Mouse (Mus musculus): ENCODE data around the gene Zfp784. TPM values are rescaled to one million over a fixed set of nuclear protein-coding genes. Genes with fewer than 3 reads are reported as not detected.

Zfp784 gene
- polyA plus RNA-seq, 1 experiment = 7.7 TPM

DNA sequence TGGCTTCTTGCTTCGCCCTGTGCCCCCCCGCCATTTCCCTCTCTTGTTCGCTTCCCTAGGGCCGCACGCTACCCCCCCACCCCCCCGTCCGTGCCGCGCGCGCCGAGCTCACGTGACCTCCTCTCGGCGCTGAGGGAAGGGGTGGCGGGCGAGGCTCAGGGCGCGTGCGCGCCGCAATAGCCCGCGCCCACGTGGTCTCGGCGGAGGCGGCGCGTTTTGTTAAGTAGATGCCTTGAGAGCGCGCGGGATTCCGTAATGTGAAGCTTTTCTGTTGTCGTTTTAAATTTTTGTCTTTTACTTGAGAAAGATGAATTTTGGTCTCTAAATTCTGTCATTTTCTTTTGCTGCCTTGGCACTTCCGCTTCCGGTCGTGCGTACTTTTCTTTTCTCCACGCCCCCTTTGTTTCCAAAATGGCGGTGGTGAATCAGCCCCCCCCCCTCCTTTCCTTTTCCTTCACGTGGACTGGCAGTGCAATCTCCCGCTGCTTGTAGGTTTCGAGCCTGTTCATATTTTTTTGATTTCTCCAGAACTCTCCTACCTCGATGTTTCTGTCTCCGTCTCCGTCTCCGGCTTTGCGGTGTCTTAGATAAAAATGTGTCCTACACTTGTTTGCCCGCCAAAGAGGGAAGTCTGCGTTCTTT is 24.2 kb upstream of the Zfp784 start:
- peaks cover 3% of the 10 kb centered on the region; the same call in 1 of the 2 replicates for H3K27me3 ChIP-seq (ENCODE audit: control insufficient read depth, insufficient read depth, low read length)
- peaks cover 14% of the 10 kb centered on the region for H3K36me3 ChIP-seq (ENCODE audit: control insufficient read depth, insufficient read depth, low read length)
- H3K27ac ChIP-seq (ENCODE audit: insufficient read depth, low read depth, low read length) = peak overlapping the region; percentile 77
- TF ChIP-seq CTCF (IDR thresholded peaks at IDR 0.05; ENCODE audit: extremely low read depth, insufficient read length, insufficient replicate concordance, low read depth, low read length) (no peak), POLR2A (IDR thresholded peaks at IDR 0.05; ENCODE audit: low read depth, low read length) (no peak)
- H3K4me1 ChIP-seq (ENCODE audit: control insufficient read depth, insufficient read depth, insufficient read length, low read length) = peaks cover 10% of the 10 kb centered on the region
- H3K4me3 ChIP-seq (ENCODE audit: low read depth, low read length) = peak overlapping the region; percentile 90
- under 1% methylated on average over 50 of the region's 51 CpGs for WGBS

DNA sequence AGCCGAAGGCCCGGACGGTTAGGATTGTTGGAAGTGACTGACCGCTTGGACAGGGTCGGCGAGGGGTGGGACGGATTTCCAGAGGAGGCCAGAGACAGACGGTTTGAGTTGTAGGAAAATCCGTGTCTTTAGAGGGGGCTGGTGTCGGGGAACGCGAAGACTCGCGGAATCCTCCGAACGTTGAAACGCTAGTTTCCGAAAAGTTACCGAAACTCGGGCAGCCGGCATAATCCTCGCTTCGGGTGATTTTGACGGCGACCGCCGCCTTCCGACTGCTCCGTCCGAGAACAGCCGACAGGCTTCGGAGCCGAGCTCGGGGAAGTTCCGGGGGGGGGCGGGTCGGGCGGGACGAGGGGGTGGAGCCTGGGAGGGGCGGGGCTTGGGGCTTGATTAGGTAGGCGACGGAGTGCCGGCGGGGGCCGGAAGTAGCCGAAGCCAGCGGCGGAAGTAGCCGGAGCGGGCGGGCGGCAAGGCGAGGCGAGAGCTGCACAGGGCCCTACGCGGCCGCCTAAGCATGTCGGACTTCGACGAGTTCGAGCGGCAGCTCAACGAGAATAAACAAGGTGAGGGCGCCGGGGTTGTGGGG is 23.6 kb upstream of the Zfp784 start, which contains the start of gene U2af2:
TSS of gene U2af2 (plus strand) at position 370 of the 586 bp plus-strand sequence.
- TF ChIP-seq POLR2A (IDR thresholded peaks at IDR 0.05; ENCODE audit: low read depth, low read length) (peak; percentile 64; the same call in 1 of the 2 replicates), CTCF (IDR thresholded peaks at IDR 0.05; ENCODE audit: extremely low read depth, insufficient read length, insufficient replicate concordance, low read depth, low read length) (0 out of 2 replicates have a peak, but pooled peaks have one; percentile 7)
- Histone ChIP-seq H3K4me3 (ENCODE audit: low read depth, low read length) (peak within 1 kb of the TSS; percentile 90), H3K27me3 (ENCODE audit: control insufficient read depth, insufficient read depth, low read length) (peaks cover 6% of the 10 kb centered on the region), H3K4me1 (ENCODE audit: control insufficient read depth, insufficient read depth, insufficient read length, low read length) (peaks cover 9% of the 10 kb centered on the region), H3K36me3 (ENCODE audit: control insufficient read depth, insufficient read depth, low read length) (peaks cover 8% of the 10 kb centered on the region), H3K27ac (ENCODE audit: insufficient read depth, low read depth, low read length) (peak within 1 kb of the TSS; percentile 100)
- under 1% methylated on average over 63 of the region's 65 CpGs for WGBS

DNA sequence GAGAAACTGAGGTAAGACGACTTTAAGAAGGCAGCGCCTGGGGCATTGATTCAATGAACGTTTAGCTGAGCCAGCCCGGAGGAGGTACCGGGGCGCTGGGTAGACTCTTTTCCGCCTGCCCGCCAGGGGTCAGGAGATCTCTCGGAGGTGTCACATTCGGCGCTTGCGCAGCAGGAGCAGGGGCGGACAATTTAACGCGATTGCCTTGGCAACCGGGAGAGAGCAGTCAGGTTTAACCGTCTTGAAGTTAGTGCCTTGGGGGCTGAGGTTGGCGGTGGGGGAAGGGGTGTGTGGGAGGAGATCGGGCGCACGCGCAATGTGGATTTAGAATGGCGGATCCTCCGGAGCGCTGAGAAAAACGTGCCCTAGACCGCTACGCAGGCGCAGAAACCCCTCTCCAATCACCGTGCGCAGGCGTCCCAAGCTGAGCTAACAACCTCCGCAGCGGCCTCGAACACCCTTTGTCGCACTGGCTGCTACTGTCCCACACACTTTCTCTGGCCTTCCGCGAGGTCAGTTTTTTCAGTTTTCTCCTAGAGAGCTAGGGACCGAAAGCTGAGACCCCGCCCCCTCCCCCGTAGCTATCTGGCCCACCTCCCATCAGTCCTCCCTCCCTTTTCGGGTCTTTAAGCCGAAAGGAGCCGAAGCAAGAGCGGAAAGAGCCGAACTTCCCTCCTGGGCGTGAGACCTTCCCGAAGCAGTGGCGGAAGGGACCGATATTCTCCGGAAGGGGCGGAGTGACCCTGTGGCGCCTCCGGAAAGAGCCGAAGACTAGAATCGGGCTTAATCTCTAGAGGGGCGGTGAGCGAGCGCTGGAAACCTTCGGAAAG is 22.9 kb upstream of the Zfp784 start:
- WGBS = under 1% methylated on average over 60 of the region's 60 CpGs
- peaks cover 3% of the 10 kb centered on the region; the same call in 1 of the 2 replicates for H3K36me3 ChIP-seq (ENCODE audit: control insufficient read depth, insufficient read depth, low read length)
- H3K4me1 ChIP-seq (ENCODE audit: control insufficient read depth, insufficient read depth, insufficient read length, low read length) = peaks cover 9% of the 10 kb centered on the region
- H3K4me3 ChIP-seq (ENCODE audit: low read depth, low read length) = peak overlapping the region; percentile 90
- H3K27ac ChIP-seq (ENCODE audit: insufficient read depth, low read depth, low read length) = peak overlapping the region; percentile 100
- TF ChIP-seq POLR2A (IDR thresholded peaks at IDR 0.05; ENCODE audit: low read depth, low read length) (no peak; the same call in 1 of the 2 replicates), CTCF (IDR thresholded peaks at IDR 0.05; ENCODE audit: extremely low read depth, insufficient read length, insufficient replicate concordance, low read depth, low read length) (peak; percentile 68; the same call in 1 of the 2 replicates)
- H3K27me3 ChIP-seq (ENCODE audit: control insufficient read depth, insufficient read depth, low read length) = peaks cover 13% of the 10 kb centered on the region

- Histone ChIP-seq H3K36me3 (ENCODE audit: control insufficient read depth, insufficient read depth, low read length) (no peaks in the 10 kb centered on the region), H3K4me3 (ENCODE audit: low read depth, low read length) (peak overlapping the region; percentile 90), H3K4me1 (ENCODE audit: control insufficient read depth, insufficient read depth, insufficient read length, low read length) (peaks cover 9% of the 10 kb centered on the region), H3K27ac (ENCODE audit: insufficient read depth, low read depth, low read length) (peak overlapping the region; percentile 87; the same call in 1 of the 2 replicates), H3K27me3 (ENCODE audit: control insufficient read depth, insufficient read depth, low read length) (peaks cover 19% of the 10 kb centered on the region)
- TF ChIP-seq POLR2A (IDR thresholded peaks at IDR 0.05; ENCODE audit: low read depth, low read length) (no peak), CTCF (IDR thresholded peaks at IDR 0.05; ENCODE audit: extremely low read depth, insufficient read length, insufficient replicate concordance, low read depth, low read length) (peak; percentile 72)
- WGBS = under 1% methylated on average over 27 of the region's 27 CpGs
Observed at GRCm38 (mm10) chr7:5060239-5060731, 22.0 kb upstream of the Zfp784 start.

DNA sequence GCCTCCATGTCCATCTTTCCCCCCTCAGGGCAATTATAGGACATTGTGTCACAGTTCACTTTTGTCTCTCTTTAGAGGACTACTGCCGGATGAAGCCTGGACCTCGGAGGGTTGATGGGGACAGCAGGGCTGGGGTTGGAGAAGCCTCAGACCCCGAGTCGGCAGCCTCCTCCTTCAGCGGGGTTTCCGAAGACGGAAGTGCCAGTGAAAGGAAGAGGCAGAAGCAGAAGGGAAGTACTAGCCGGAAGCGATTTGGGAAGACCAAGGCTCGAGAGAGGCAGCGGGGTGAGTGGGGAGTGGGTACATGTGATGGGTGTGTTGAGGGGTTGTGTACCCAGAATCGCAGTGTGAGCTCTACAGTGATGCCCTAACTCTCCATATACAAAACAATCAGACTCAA is 21.2 kb upstream of the Zfp784 start:
- no peak overlapping the region for H3K27ac ChIP-seq (ENCODE audit: insufficient read depth, low read depth, low read length)
- peaks cover 9% of the 10 kb centered on the region for H3K4me1 ChIP-seq (ENCODE audit: control insufficient read depth, insufficient read depth, insufficient read length, low read length)
- no peak overlapping the region for H3K4me3 ChIP-seq (ENCODE audit: low read depth, low read length)
- no peaks in the 10 kb centered on the region for H3K36me3 ChIP-seq (ENCODE audit: control insufficient read depth, insufficient read depth, low read length)
- H3K27me3 ChIP-seq (ENCODE audit: control insufficient read depth, insufficient read depth, low read length) = peaks cover 26% of the 10 kb centered on the region
- TF ChIP-seq POLR2A (IDR thresholded peaks at IDR 0.05; ENCODE audit: low read depth, low read length) = no peak
- TF ChIP-seq CTCF (IDR thresholded peaks at IDR 0.05; ENCODE audit: extremely low read depth, insufficient read length, insufficient replicate concordance, low read depth, low read length) = no peak
- 92% methylated on average over 12 of the region's 12 CpGs for WGBS

DNA sequence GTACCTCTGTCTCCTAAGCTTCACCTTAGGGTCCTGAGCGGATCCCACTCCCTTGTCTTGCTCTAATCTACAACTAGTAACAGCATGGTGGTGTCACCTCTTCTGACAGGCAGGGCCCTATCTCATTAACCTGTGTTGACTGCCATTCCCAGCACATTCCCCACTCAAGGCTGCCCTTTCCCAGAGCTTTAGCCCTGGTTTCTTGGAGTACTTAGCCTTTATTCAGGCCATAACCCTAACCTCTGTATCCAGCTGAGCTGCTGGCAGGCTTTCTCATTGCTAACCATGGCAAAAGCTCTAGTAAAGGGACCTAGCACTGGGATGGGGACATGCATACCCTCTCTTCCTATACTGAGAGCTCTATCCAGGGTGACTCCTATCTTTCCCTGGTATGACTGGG is 20.4 kb upstream of the Zfp784 start:
- TF ChIP-seq POLR2A (IDR thresholded peaks at IDR 0.05; ENCODE audit: low read depth, low read length) = no peak
- Histone ChIP-seq H3K4me1 (ENCODE audit: control insufficient read depth, insufficient read depth, insufficient read length, low read length) (peaks cover 7% of the 10 kb centered on the region; the same call in 1 of the 2 replicates), H3K4me3 (ENCODE audit: low read depth, low read length) (no peak overlapping the region), H3K36me3 (ENCODE audit: control insufficient read depth, insufficient read depth, low read length) (no peaks in the 10 kb centered on the region), H3K27me3 (ENCODE audit: control insufficient read depth, insufficient read depth, low read length) (peaks cover 34% of the 10 kb centered on the region), H3K27ac (ENCODE audit: insufficient read depth, low read depth, low read length) (no peak overlapping the region)
- WGBS = 100% methylated on average over 1 of the region's 1 CpGs
